Mouse (Mus musculus) MEL-GATA-1-ER (cell line): ENCODE data around the gene Fndc3a.
A peak's percentile ranks its signal among the peaks of the same experiment; 100 is the strongest.

ENCODE experiments used
- DNase-seq: peaks from one replicate; pipeline ENCODE4 v3.0.0-alpha.2; 2012; ENCODE audit warnings: low read depth; ENCODE audit errors: extremely low read depth

Fndc3a gene

GRCm38 (mm10) chr14:72677247-72677646 lies 32.6 kb downstream of the Fndc3a start:
- DNase-seq: no peak

GRCm38 (mm10) chr14:72671911-72672310 lies 37.9 kb downstream of the Fndc3a start:
- DNase-seq: no peak

DNA sequence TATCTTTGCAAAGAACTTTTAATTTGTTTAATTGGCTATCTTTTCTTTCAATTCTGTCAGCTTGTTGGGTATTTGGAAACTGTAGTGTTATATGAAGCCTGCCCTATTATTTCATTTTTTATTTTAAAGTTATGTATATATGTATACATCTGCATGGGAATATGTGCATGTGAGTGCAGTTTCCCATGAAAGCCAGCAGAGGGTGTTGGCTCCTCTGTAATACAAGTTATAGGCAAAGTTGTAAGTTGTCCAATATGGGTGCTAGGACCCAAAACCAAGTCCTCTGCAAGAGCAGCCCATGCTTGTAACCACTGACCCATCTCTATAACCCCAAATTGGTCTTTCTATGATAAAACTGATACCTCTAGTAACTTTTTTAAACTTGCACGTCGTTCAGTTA lies 38.8 kb downstream of the Fndc3a start:
- DNase-seq: no peak

- DNase-seq: no peak
Measured at GRCm38 (mm10) chr14:72649268-72649667, 60.5 kb downstream of the Fndc3a start.

- no peak for DNase-seq
Measured at GRCm38 (mm10) chr14:72645512-72645911, 64.3 kb downstream of the Fndc3a start.

DNA sequence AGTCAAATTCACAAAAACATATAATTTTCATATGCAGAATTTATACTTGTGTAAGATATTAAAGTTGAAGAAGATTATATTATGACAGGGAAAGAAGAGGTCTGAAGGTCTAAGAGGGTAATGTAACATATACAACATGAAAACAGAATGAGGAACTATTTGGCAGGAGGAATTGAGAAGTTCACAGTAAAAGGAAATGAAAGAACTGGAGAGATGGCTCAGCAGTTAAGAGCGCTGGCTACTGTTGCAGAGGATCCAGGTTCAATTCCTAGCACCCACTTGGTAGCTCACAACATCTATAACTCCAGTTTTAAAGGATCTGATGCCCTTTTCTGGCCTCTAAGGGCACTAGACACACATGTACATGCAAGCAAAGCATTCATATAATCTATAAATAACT lies 65.2 kb downstream of the Fndc3a start:
- peak; percentile 11 for DNase-seq

DNA sequence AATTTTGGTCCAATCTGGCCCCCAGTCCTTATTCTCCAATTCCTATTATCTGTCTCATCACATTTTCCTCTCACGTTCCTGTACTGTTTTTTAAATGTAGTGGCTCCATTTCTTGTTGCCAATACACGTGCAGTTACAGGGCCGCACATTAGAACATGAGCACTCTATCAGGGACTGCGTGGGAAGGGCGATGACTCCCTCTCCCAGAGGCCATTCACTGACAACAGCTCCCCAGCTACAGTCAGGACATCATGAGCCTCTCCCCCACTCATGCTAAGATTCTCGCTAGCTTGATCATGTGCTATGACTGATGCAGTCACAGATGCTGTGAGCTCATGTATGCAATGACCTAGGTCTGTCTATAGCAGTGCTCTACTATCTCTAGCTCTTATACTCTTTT lies 71.3 kb downstream of the Fndc3a start:
- DNase-seq: no peak

- no peak for DNase-seq
Measured at GRCm38 (mm10) chr14:72633571-72633970, 76.2 kb downstream of the Fndc3a start.

GRCm38 (mm10) chr14:72625411-72625810 lies 84.4 kb downstream of the Fndc3a start:
- no peak for DNase-seq

DNA sequence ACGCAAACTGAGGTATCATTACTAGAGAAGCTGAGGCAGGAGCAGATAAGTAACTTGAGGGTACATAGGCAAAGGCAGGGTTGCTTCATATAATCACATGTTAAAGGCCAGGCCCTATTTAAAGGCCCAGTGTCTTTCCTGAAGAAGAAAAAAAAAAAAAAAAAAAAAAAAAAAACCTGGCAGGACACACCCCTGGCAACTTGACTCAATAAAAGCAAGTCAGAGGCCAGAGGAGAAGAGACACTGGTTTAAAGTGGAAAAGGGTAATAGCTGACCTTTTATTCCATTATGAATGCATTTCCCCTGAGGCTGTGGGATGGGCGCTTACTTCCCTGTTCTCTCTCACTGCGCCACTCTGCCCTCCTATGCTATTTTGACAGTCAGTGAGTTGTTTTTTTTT lies 105.7 kb downstream of the Fndc3a start:
- no peak for DNase-seq

DNA sequence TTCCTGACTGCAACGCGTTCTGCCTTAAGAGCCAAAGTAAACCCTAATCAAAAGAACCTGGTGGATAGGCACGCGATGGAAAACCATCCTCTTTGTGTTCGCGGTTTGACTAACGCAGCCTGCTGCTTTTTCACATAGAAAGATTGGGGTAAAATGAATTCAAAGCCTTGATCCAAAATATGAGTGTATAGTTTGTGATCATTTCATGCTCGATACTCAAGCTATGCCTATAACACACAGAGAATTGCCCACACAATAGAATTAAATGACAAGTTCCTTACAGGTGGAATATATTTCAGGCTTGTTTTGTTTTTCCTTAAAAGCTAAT lies 106.6 kb downstream of the Fndc3a start:
- no peak for DNase-seq

- DNase-seq: peak; percentile 89
Measured at GRCm38 (mm10) chr14:72602521-72603193, 107.1 kb downstream of the Fndc3a start.

DNA sequence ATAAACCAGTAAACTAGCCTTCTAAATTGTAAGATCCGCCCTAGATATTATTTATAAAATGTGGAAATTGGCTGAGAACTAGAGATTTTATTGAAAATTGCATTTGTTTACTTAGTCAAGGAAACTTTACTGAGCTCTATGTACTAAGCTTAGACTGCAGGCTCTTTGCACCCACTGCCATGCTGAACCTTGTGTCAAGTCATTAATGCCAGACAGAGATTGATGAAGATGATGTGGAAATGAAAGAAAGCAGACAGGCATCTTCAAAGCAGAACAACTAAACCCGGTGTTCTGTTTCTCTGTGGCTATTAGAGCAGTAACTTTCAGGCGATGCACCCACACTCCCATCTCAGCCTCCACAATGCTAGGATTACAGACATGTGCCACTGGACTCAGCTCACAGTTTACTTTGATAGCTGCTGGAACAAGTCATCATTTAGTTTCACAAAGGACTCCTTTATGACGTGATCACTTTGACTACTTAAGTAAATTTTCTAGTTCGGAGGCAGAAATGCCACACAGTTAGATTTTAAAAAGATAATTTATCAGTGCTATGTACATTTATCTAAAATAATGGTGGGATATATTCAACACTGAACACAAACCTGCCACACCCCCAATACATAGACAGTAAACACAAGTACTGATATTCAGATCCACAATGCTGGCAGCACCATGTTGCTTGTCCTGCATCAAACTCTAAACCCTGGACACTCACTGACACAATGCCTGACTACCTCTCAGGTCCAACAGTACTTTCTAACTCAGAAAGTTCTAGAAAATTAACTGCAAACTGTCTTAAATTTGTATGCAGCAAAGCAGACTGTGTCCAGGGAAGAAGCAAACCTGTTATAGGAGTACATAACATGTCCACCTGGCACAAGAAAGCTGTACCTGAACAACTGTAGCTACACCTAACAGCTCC lies 108.2 kb downstream of the Fndc3a start:
- no peak for DNase-seq

DNA sequence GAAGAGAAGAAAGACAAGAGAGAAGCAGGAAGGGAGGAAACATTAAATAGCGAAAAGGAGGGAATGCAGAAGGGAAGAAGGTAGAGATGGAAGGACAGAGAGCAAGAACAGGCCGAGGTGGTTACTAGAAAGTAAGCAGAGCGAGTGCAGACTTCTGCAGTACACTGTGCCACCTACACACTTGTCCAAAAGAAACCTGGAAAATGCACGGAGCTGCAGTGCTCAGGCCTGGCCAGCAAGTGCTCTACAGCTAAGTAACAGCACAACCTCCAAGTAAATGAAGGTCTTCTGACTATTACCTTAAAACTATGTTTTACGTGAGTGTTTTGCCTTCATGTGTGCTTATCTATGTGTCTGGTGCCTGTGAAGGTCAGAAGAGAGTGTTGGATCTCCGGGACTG lies 109.4 kb downstream of the Fndc3a start:
- no peak for DNase-seq

DNA sequence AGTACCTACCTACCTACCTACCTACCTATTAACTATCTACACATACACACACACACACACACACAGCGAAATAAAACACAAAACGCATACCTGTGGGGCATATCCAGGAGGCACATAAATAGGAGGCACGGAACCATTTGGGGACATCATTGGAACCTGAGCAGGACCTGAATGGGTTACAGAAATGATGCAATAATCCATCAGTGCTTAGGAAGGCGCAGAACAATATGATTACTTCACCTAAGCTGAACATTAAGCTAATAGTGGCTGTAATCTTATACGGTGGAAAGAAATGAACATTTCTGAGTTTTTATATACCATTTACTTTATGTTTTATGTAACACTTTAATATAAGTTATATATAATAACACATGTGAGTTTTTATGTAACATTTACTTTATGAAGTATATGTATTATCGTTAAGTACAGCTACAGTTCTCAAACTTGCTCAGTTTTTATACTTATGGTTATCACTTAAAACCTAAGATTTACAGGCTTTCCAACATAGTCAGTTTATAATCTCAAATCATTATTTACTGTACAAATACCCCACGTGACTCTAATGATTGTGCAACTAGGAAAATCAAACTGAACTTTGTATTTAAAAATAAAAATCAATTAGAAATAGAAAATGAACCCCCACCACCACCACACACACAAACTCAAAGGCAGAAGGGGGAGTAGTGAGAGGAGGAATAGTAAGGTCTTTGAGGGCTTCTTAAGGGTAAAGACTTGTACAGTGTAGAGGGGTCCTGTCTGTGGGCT lies 110.6 kb downstream of the Fndc3a start:
- no peak for DNase-seq

GRCm38 (mm10) chr14:72594191-72594590 lies 115.6 kb downstream of the Fndc3a start:
- DNase-seq: no peak

- DNase-seq: no peak
Measured at GRCm38 (mm10) chr14:72589415-72589814, 120.4 kb downstream of the Fndc3a start.

GRCm38 (mm10) chr14:72582979-72583378 lies 126.8 kb downstream of the Fndc3a start:
- DNase-seq: no peak

DNA sequence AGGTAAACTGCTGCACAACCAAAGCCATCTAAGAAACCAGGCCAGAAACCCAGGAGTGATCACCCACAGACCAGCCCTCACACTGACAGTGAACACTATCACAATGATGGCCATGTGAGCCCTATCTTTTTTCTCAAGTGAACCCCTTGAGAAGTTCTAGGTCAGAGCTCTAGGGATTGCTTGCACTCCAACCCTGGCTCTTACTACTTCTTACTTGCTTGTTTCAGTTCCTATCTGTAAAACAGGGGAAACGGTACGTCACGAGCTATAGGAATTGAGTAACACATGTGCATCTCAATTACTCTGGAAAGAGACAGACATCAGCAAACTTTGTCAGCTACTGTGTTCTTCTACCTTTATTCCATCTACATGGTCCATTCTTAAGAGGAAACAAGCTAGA lies 128.8 kb downstream of the Fndc3a start:
- DNase-seq: no peak

DNA sequence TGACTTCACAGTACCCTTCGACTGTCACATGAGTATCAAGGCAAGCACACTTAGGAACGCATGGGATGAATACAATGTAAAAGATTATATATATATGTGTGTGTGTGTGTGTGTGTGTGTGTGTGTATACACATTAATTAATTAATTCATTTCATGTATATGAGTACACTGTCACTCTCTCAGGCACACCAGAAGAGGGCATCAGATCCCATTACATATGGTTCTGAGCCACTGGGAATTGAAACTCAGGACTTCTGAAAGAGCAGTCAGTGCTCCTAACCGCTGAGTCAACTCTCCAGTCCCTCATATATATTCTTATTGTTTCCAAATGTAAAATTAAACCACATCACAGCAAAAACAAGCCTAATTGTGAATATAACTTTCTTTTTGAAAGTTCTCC lies 133.5 kb downstream of the Fndc3a start:
- no peak for DNase-seq

GRCm38 (mm10) chr14:72563941-72564340 lies 145.9 kb downstream of the Fndc3a start:
- no peak for DNase-seq

GRCm38 (mm10) chr14:72558795-72559194 lies 151.0 kb downstream of the Fndc3a start:
- DNase-seq: no peak
